Mouse (Mus musculus) hindbrain, embryonic 14.5 days (tissue): ENCODE results near the gene Vegfd. TPM values are rescaled to one million over a fixed set of nuclear protein-coding genes. Genes with fewer than 3 reads are reported as not detected.

Experiments used
- ATAC-seq: fragments of 200-750 bp; cut with Nextera tagmentation; 2 replicates; pipeline ENCODE4 v1.8.0; 2017; ENCODE audit warnings: moderate number of reproducible peaks, mild to moderate bottlenecking, moderate TSS enrichment, moderate library complexity; ENCODE audit not compliant: low FRiP score
- DNase-seq: peaks from one replicate; pipeline ENCODE4 v3.0.0-alpha.2; 2015; ENCODE audit warnings: low spot score
- H3K27ac ChIP-seq: fragments of 300-500 bp; sonication (generic); 2 replicates; pipeline ENCODE4 v1.5.1; 2014; ENCODE audit warnings: mild to moderate bottlenecking, moderate library complexity
- H3K27me3 ChIP-seq: fragments of 300-500 bp; sonication (generic); 2 replicates; pipeline ENCODE4 v1.6.1; 2014; ENCODE audit warnings: mild to moderate bottlenecking, low read length, mixed read lengths; ENCODE audit not compliant: control insufficient read depth, insufficient read depth
- H3K36me3 ChIP-seq: fragments of 300-500 bp; sonication (generic); replicated peaks from 2 replicates; pipeline ENCODE4 v1.6.1; 2014; ENCODE audit not compliant: control insufficient read depth, insufficient read depth
- H3K4me1 ChIP-seq: fragments of 300-500 bp; sonication (generic); replicated peaks from 2 replicates; pipeline ENCODE4 v1.6.1; 2014; ENCODE audit warnings: antibody characterized with exemption, low read length, mixed read lengths; ENCODE audit not compliant: control insufficient read depth, insufficient read depth
- H3K4me2 ChIP-seq: fragments of 300-500 bp; sonication (generic); replicated peaks from 2 replicates; pipeline ENCODE4 v1.6.1; 2014; ENCODE audit warnings: mild to moderate bottlenecking, moderate library complexity
- H3K4me3 ChIP-seq: fragments of 300-500 bp; sonication (generic); replicated peaks from 2 replicates; pipeline ENCODE4 v1.5.1; 2014; ENCODE audit warnings: mild to moderate bottlenecking, low read length
- H3K9ac ChIP-seq: fragments of 300-500 bp; sonication (generic); 2 replicates; pipeline ENCODE4 v1.6.1; 2014
- H3K9me3 ChIP-seq: fragments of 300-500 bp; sonication (generic); 2 replicates; pipeline ENCODE4 v1.6.1; 2016; ENCODE audit warnings: low read length; ENCODE audit not compliant: control insufficient read depth
- WGBS: fragments of 180-500 bp; shearing (Covaris S2); extraction: QIAGEN DNeasy Blood & Tissue Kit; methylation state at CpG from one replicate; pipeline ENCODE4 v1.1.7; 2014; 5-methylcytosine and 5-hydroxymethylcytosine counted together
- polyA plus RNA-seq: library from polyadenylated mRNA; unstranded; fragments of >200 nt; fragmentation: Nextera tagmentation; extraction: Ambion mirVana; gene quantifications from 2 replicates; pipeline ENCODE4 v1.2.1, GENCODE M21; 2014

Vegfd gene
- polyA plus RNA-seq, 1 experiment from 2014 or later: 0.56 TPM

DNA sequence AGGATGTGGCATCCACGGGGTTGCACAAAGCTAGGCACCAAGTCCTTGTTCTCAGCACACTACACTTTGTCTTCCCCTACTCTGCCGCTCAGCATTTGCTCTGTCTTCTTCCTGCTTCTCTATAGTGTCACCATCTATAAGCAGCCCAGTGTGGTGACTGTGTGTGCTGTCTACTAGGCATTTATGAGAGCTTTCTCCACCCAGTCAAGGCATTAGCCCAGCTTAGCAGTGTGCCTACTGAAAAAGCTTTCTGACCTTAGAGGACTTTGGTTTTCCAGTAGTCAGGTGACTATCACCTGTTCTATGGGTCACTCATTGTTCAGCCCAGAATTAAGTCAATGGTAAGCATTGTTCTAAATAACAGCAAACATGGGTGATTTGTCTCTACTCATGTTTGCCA is 58.0 kb downstream of the Vegfd start:
- no peak overlapping the region for H3K9ac ChIP-seq
- no peaks in the 10 kb centered on the region for H3K4me1 ChIP-seq
- no peak for DNase-seq
- no peaks in the 10 kb centered on the region for H3K9me3 ChIP-seq
- no peak overlapping the region for H3K27ac ChIP-seq
- 0 out of 2 replicates have a peak, but pooled peaks cover 4% of the 10 kb centered on the region for H3K36me3 ChIP-seq
- no peak for ATAC-seq
- no peaks in the 10 kb centered on the region for H3K27me3 ChIP-seq
- 85% methylated on average over 2 of the region's 2 CpGs for WGBS
- no peak overlapping the region for H3K4me2 ChIP-seq
- no peak overlapping the region for H3K4me3 ChIP-seq

GRCm38 (mm10) chrX:164431541-164431940 is 58.4 kb downstream of the Vegfd start:
- H3K9me3 ChIP-seq: no peaks in the 10 kb centered on the region
- H3K9ac ChIP-seq: no peak overlapping the region
- no peaks in the 10 kb centered on the region for H3K27me3 ChIP-seq
- no peaks in the 10 kb centered on the region for H3K4me1 ChIP-seq
- DNase-seq (no peak), ATAC-seq (no peak)
- WGBS: 94% methylated on average over 6 of the region's 6 CpGs
- 0 out of 2 replicates have a peak, but pooled peaks cover 4% of the 10 kb centered on the region for H3K36me3 ChIP-seq
- H3K4me3 ChIP-seq: no peak overlapping the region
- no peak overlapping the region for H3K4me2 ChIP-seq
- no peak overlapping the region for H3K27ac ChIP-seq

- WGBS: 95% methylated on average over 9 of the region's 9 CpGs
- H3K27ac ChIP-seq: no peak overlapping the region
- H3K4me3 ChIP-seq: no peak overlapping the region
These were observed 59.5 kb downstream of the Vegfd start for GRCm38 (mm10) chrX:164432682-164433081.

DNA sequence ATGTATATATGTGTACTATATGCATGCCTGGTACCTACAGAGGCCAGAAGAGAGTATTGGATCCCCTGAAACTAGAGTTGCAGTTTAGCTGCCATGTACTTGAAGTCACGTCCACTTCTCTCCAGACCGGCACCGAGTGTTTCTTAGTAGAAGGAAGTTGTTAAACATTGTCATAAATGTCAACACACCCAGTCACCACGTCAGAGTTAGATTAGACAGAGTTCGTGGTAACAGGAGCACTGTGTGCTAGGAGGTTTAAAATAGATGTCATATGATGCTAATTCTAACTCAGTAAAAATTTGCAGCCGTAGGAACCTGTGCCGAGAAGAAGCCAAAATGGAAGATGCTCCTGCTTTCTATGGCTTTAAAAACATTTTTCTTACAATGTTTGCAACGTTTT is 63.5 kb downstream of the Vegfd start, which contains the start of gene Asb11:
TSS of gene Asb11 (plus strand) at position 286 of the 400 bp plus-strand sequence.
- Histone ChIP-seq H3K4me3 (no peak within 1 kb of the TSS), H3K36me3 (0 out of 2 replicates have a peak, but pooled peaks cover 4% of the 10 kb centered on the region), H3K4me2 (no peak within 1 kb of the TSS), H3K27ac (no peak within 1 kb of the TSS), H3K9me3 (no peaks in the 10 kb centered on the region), H3K4me1 (no peaks in the 10 kb centered on the region), H3K9ac (no peak within 1 kb of the TSS), H3K27me3 (0 out of 2 replicates have a peak, but pooled peaks cover 9% of the 10 kb centered on the region)
- no peak for DNase-seq
- 82% methylated on average over 8 of the region's 8 CpGs for WGBS
- ATAC-seq: no peak

More at GRCm38 (mm10) chrX:164432682-164433081, 59.5 kb downstream of the Vegfd start:
- Histone ChIP-seq H3K27me3 (0 out of 2 replicates have a peak, but pooled peaks cover 4% of the 10 kb centered on the region), H3K9ac (no peak overlapping the region), H3K4me2 (no peak overlapping the region), H3K4me1 (no peaks in the 10 kb centered on the region), H3K9me3 (no peaks in the 10 kb centered on the region), H3K36me3 (0 out of 2 replicates have a peak, but pooled peaks cover 4% of the 10 kb centered on the region)
- DNase-seq: no peak
- ATAC-seq: no peak

- Histone ChIP-seq H3K4me1 (no peaks in the 10 kb centered on the region), H3K9ac (no peak overlapping the region), H3K27ac (no peak overlapping the region), H3K9me3 (no peaks in the 10 kb centered on the region), H3K27me3 (0 out of 2 replicates have a peak, but pooled peaks cover 9% of the 10 kb centered on the region), H3K4me2 (no peak overlapping the region), H3K36me3 (no peaks in the 10 kb centered on the region), H3K4me3 (no peak overlapping the region)
- ATAC-seq (no peak), DNase-seq (no peak)
- 84% methylated on average over 7 of the region's 7 CpGs for WGBS
These were observed 66.3 kb downstream of the Vegfd start for GRCm38 (mm10) chrX:164439462-164439861.

- DNase-seq: no peak
- WGBS: 67% methylated on average over 2 of the region's 2 CpGs
- Histone ChIP-seq H3K27ac (no peak overlapping the region), H3K4me1 (no peaks in the 10 kb centered on the region), H3K27me3 (0 out of 2 replicates have a peak, but pooled peaks cover 9% of the 10 kb centered on the region), H3K9ac (no peak overlapping the region), H3K9me3 (no peaks in the 10 kb centered on the region), H3K36me3 (no peaks in the 10 kb centered on the region), H3K4me2 (no peak overlapping the region), H3K4me3 (no peak overlapping the region)
- ATAC-seq: no peak
These were observed 67.0 kb downstream of the Vegfd start for GRCm38 (mm10) chrX:164440140-164440539.

DNA sequence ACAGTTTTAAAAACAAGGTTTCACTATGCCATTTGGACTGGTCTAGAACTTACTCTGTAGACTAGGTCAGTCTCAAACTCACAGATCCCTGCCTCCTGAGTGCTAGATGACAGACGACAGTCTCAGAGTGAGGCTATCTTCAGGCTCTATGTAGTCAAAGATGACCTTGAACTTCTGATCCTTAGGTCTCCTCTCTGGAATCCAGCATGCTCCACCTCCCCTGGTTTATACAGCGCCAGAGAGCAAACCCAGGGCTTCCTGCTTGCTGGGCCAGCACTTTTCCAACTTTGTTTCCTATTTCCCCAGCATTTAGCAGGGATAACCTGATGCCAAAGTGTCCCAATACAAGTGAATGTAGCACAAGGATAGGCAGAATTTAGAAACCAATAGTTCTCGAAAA is 67.5 kb downstream of the Vegfd start:
- Histone ChIP-seq H3K36me3 (no peaks in the 10 kb centered on the region), H3K9ac (no peak overlapping the region), H3K27ac (no peak overlapping the region), H3K9me3 (no peaks in the 10 kb centered on the region), H3K4me1 (no peaks in the 10 kb centered on the region), H3K4me2 (no peak overlapping the region), H3K27me3 (0 out of 2 replicates have a peak, but pooled peaks cover 9% of the 10 kb centered on the region), H3K4me3 (no peak overlapping the region)
- no peak for ATAC-seq
- 80% methylated on average over 3 of the region's 3 CpGs for WGBS
- no peak for DNase-seq

DNA sequence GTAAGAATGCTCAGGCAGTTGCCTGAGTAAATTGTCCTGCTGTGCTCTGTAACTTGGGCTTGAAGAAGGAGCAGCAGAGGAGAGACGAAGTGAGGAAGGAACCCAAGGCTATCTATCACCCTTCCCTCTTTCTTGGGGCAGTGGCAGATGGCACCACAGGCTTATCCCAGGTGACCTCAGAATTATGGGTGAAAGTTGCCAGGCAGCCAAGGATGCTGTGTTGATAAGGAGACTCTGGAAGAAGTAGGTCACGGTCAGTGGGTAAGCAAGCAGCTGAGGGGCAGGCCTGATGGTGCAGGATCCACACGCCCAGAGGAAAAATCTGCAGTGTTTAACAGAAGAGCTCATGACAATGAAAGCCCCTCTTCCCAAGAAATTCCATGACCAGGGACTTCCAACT is 68.1 kb downstream of the Vegfd start:
- Histone ChIP-seq H3K27me3 (0 out of 2 replicates have a peak, but pooled peaks cover 9% of the 10 kb centered on the region), H3K4me3 (no peak overlapping the region), H3K4me2 (no peak overlapping the region), H3K27ac (no peak overlapping the region), H3K9ac (no peak overlapping the region), H3K36me3 (no peaks in the 10 kb centered on the region), H3K9me3 (no peaks in the 10 kb centered on the region), H3K4me1 (no peaks in the 10 kb centered on the region)
- ATAC-seq (no peak), DNase-seq (no peak)
- WGBS: 84% methylated on average over 3 of the region's 3 CpGs

GRCm38 (mm10) chrX:164445601-164446000 is 72.4 kb downstream of the Vegfd start:
- no peak overlapping the region for H3K4me2 ChIP-seq

DNA sequence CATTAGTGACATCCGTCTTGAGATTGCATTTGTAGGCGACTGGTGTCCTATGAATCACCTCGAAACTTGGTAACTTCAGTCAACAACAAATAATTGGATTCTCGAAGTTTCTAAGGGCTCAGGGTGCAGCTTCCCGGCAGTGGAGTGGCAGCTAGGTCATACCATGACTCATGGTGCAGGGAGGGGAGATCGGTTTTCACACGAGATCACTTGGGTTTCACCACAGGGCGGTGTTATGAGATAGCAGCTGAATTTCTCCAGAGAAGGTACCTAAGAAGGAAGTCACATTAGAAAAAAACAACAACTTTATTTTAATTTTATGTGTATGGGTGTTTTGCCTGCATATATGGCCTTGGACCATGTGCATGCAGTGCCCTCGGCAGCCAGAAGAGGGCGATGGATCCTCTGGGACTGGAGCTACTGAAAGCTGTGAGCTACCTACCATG is 73.0 kb downstream of the Vegfd start:
- DNase-seq: no peak
- Histone ChIP-seq H3K4me2 (no peak overlapping the region), H3K9me3 (no peaks in the 10 kb centered on the region), H3K27ac (no peak overlapping the region), H3K4me1 (no peaks in the 10 kb centered on the region), H3K27me3 (no peaks in the 10 kb centered on the region), H3K36me3 (no peaks in the 10 kb centered on the region), H3K4me3 (no peak overlapping the region), H3K9ac (no peak overlapping the region)
- 84% methylated on average over 10 of the region's 10 CpGs for WGBS
- ATAC-seq: no peak

More at GRCm38 (mm10) chrX:164445601-164446000, 72.4 kb downstream of the Vegfd start:
- H3K4me1 ChIP-seq: no peaks in the 10 kb centered on the region
- ATAC-seq (no peak), DNase-seq (no peak)
- no peak overlapping the region for H3K4me3 ChIP-seq
- no peak overlapping the region for H3K9ac ChIP-seq
- no peak overlapping the region for H3K27ac ChIP-seq
- 93% methylated on average over 12 of the region's 12 CpGs for WGBS
- H3K36me3 ChIP-seq: no peaks in the 10 kb centered on the region
- no peaks in the 10 kb centered on the region for H3K27me3 ChIP-seq
- no peaks in the 10 kb centered on the region for H3K9me3 ChIP-seq
